Mouse (Mus musculus): ENCODE measurements at regions not wholly inside any gene's neighbourhood (a gene's known extent, or its start where the extent isn't known, plus 50 kb on each side); places are given as distances from the start of the nearest gene placed in this dataset.
"Not testable (repeated sequence)": the region's sequence is repeated elsewhere in the genome, so short reads cannot be mapped to it uniquely, and the experiment has no call there.

- no peak for ATAC-seq
- Histone ChIP-seq H3K4me1 (replicated peaks) (no peaks in the 10 kb centered on the region), H3K9me3 (no peaks in the 10 kb centered on the region), H3K27ac (no peak overlapping the region), H3K27me3 (no peaks in the 10 kb centered on the region), H3K9ac (replicated peaks) (no peak overlapping the region), H3K36me3 (peaks cover 22% of the 10 kb centered on the region), H3K4me2 (replicated peaks) (no peak overlapping the region), H3K4me3 (replicated peaks) (no peak overlapping the region)
- WGBS: 71% methylated on average over 6 of the region's 6 CpGs
These were observed 140.8 kb upstream of the Olfr1324 start for GRCm38 (mm10) chrX:50569087-50569486.

- Histone ChIP-seq H3K27ac (no peak overlapping the region), H3K4me3 (replicated peaks) (no peak overlapping the region), H3K4me2 (replicated peaks) (no peak overlapping the region), H3K4me1 (replicated peaks) (no peaks in the 10 kb centered on the region), H3K27me3 (no peaks in the 10 kb centered on the region), H3K9ac (replicated peaks) (no peak overlapping the region), H3K36me3 (peaks cover 17% of the 10 kb centered on the region; the same call in 1 of the 2 replicates), H3K9me3 (no peaks in the 10 kb centered on the region)
- no peak for ATAC-seq
- WGBS: 59% methylated on average over 5 of the region's 5 CpGs
These were observed 138.0 kb upstream of the Olfr1324 start for GRCm38 (mm10) chrX:50566345-50566744.

- H3K27me3 ChIP-seq: not testable (repeated sequence)
These were observed 136.7 kb upstream of the Olfr1324 start for GRCm38 (mm10) chrX:50565031-50565430.

GRCm38 (mm10) chrX:50560915-50561314, 132.6 kb upstream of the Olfr1324 start:
- H3K36me3 ChIP-seq: 0 out of 2 replicates have a peak, but pooled peaks cover 6% of the 10 kb centered on the region
- H3K27ac ChIP-seq: no peak overlapping the region
- no peaks in the 10 kb centered on the region for H3K27me3 ChIP-seq
- WGBS: 54% methylated on average over 2 of the region's 2 CpGs
- H3K4me3 ChIP-seq (replicated peaks): no peak overlapping the region
- no peak overlapping the region for H3K4me2 ChIP-seq (replicated peaks)
- H3K9me3 ChIP-seq: no peaks in the 10 kb centered on the region
- no peaks in the 10 kb centered on the region for H3K4me1 ChIP-seq (replicated peaks)
- ATAC-seq: 0 out of 2 replicates have a peak, but pooled peaks have one; percentile 9
- no peak overlapping the region for H3K9ac ChIP-seq (replicated peaks)

More at GRCm38 (mm10) chrX:50565031-50565430, 136.7 kb upstream of the Olfr1324 start:
- not testable (repeated sequence) for H3K9me3 ChIP-seq; H3K4me3 ChIP-seq (replicated peaks); H3K27ac ChIP-seq; H3K4me1 ChIP-seq (replicated peaks); ATAC-seq; H3K9ac ChIP-seq (replicated peaks); H3K4me2 ChIP-seq (replicated peaks)
- peaks cover 17% of the 10 kb centered on the region; the same call in 1 of the 2 replicates for H3K36me3 ChIP-seq
- 97% methylated on average over 5 of the region's 5 CpGs for WGBS

- no peaks in the 10 kb centered on the region for H3K27me3 ChIP-seq
- ATAC-seq: no peak
- no peaks in the 10 kb centered on the region for H3K9me3 ChIP-seq
- no peaks in the 10 kb centered on the region for H3K36me3 ChIP-seq
- H3K9ac ChIP-seq (replicated peaks): no peak overlapping the region
- peak overlapping the region; percentile 28 for H3K4me2 ChIP-seq (replicated peaks)
- H3K27ac ChIP-seq: no peak overlapping the region
- WGBS: 49% methylated on average over 10 of the region's 10 CpGs
- peak overlapping the region; percentile 29 for H3K4me3 ChIP-seq (replicated peaks)
- H3K4me1 ChIP-seq (replicated peaks): no peaks in the 10 kb centered on the region
These were observed 122.0 kb upstream of the Olfr1324 start for GRCm38 (mm10) chrX:50550297-50550696.

- no peak overlapping the region for H3K9ac ChIP-seq (replicated peaks)
- H3K27me3 ChIP-seq: no peaks in the 10 kb centered on the region
- H3K4me2 ChIP-seq (replicated peaks): peak overlapping the region; percentile 28
- no peaks in the 10 kb centered on the region for H3K4me1 ChIP-seq (replicated peaks)
- ATAC-seq: no peak; the same call in 1 of the 2 replicates
- 42% methylated on average over 3 of the region's 3 CpGs for WGBS
- H3K36me3 ChIP-seq: no peaks in the 10 kb centered on the region
- H3K4me3 ChIP-seq (replicated peaks): peak overlapping the region; percentile 29
- H3K27ac ChIP-seq: no peak overlapping the region
- H3K9me3 ChIP-seq: no peaks in the 10 kb centered on the region
These were observed 121.4 kb upstream of the Olfr1324 start for GRCm38 (mm10) chrX:50549713-50550112.

- not testable (repeated sequence) for H3K27ac ChIP-seq; H3K9me3 ChIP-seq; H3K36me3 ChIP-seq; H3K4me1 ChIP-seq (replicated peaks); H3K9ac ChIP-seq (replicated peaks); H3K27me3 ChIP-seq; ATAC-seq
- Histone ChIP-seq H3K4me2 (replicated peaks) (peak overlapping the region; percentile 37), H3K4me3 (replicated peaks) (peak overlapping the region; percentile 42)
- 58% methylated on average over 4 of the region's 4 CpGs for WGBS
These were observed 109.5 kb upstream of the Olfr1324 start for GRCm38 (mm10) chrX:50537785-50538159.

- Histone ChIP-seq H3K27me3 (no peaks in the 10 kb centered on the region), H3K9me3 (no peaks in the 10 kb centered on the region), H3K27ac (no peak overlapping the region), H3K4me3 (replicated peaks) (peak overlapping the region; percentile 42), H3K4me1 (replicated peaks) (no peaks in the 10 kb centered on the region), H3K9ac (replicated peaks) (peak overlapping the region; percentile 52; the same call in 1 of the 2 replicates), H3K36me3 (no peaks in the 10 kb centered on the region), H3K4me2 (replicated peaks) (peak overlapping the region; percentile 37)
- 50% methylated on average over 19 of the region's 19 CpGs for WGBS
- peak; percentile 79 for ATAC-seq
These were observed 109.0 kb upstream of the Olfr1324 start for GRCm38 (mm10) chrX:50537122-50537784.

- H3K27me3 ChIP-seq: no peaks in the 10 kb centered on the region
- H3K27ac ChIP-seq: no peak overlapping the region
- H3K4me1 ChIP-seq (replicated peaks): no peaks in the 10 kb centered on the region
- ATAC-seq: no peak
- WGBS: 29% methylated on average over 3 of the region's 3 CpGs
- H3K9ac ChIP-seq (replicated peaks): no peak overlapping the region
- no peak overlapping the region for H3K4me3 ChIP-seq (replicated peaks)
- no peaks in the 10 kb centered on the region for H3K36me3 ChIP-seq
- no peak overlapping the region for H3K4me2 ChIP-seq (replicated peaks)
- H3K9me3 ChIP-seq: no peaks in the 10 kb centered on the region
These were observed 75.7 kb upstream of the Olfr1324 start for GRCm38 (mm10) chrX:50504047-50504446.

- no peak for ATAC-seq
- Histone ChIP-seq H3K27me3 (no peaks in the 10 kb centered on the region), H3K36me3 (no peaks in the 10 kb centered on the region), H3K9me3 (no peaks in the 10 kb centered on the region), H3K4me1 (replicated peaks) (no peaks in the 10 kb centered on the region), H3K4me3 (replicated peaks) (no peak overlapping the region), H3K9ac (replicated peaks) (no peak overlapping the region), H3K27ac (no peak overlapping the region), H3K4me2 (replicated peaks) (no peak overlapping the region)
- WGBS: 13% methylated on average over 1 of the region's 1 CpGs
These were observed 72.9 kb upstream of the Olfr1324 start for GRCm38 (mm10) chrX:50501181-50501580.

- H3K9ac ChIP-seq (replicated peaks); H3K36me3 ChIP-seq; H3K9me3 ChIP-seq; H3K4me3 ChIP-seq (replicated peaks); H3K4me2 ChIP-seq (replicated peaks); ATAC-seq; H3K4me1 ChIP-seq (replicated peaks); H3K27me3 ChIP-seq; H3K27ac ChIP-seq: not testable (repeated sequence)
- WGBS: 87% methylated on average over 9 of the region's 9 CpGs
These were observed 62.2 kb upstream of the Olfr1324 start for GRCm38 (mm10) chrX:50490477-50490967.
